Mouse (Mus musculus) myocyte (in vitro differentiated cells): ENCODE data around the gene Robo1. TPM values are rescaled to one million over a fixed set of nuclear protein-coding genes. Genes with fewer than 3 reads are reported as not detected.

ENCODE experiments used
- H3K27me3 ChIP-seq: one replicate; pipeline ENCODE4 v1.6.1; 2011; ENCODE audit not compliant: control insufficient read depth, insufficient read depth, insufficient read length
- H3K36me3 ChIP-seq: one replicate; pipeline ENCODE4 v1.6.1; 2011; ENCODE audit not compliant: control insufficient read depth, insufficient read depth
- H3K4me2 ChIP-seq: one replicate; pipeline ENCODE4 v1.6.1; 2011; ENCODE audit warnings: low read depth, control low read depth
- H3K4me3 ChIP-seq: one replicate; pipeline ENCODE4 v1.5.1; 2011; ENCODE audit warnings: mild to moderate bottlenecking, control low read depth, moderate library complexity
- H3K79me2 ChIP-seq: one replicate; pipeline ENCODE4 v1.6.1; 2011; ENCODE audit not compliant: control insufficient read depth, insufficient read depth
- H3ac ChIP-seq: one replicate; pipeline ENCODE4 v1.6.1; 2011; ENCODE audit not compliant: control insufficient read depth, insufficient read length
- CEBPB ChIP-seq: IDR thresholded peaks from 2 replicates; pipeline ENCODE4 v1.6.1; 2011; ENCODE audit warnings: mild to moderate bottlenecking, moderate library complexity; ENCODE audit not compliant: poor library complexity, insufficient read depth, severe bottlenecking
- E2F4 ChIP-seq: IDR thresholded peaks from one replicate; pipeline ENCODE4 v1.6.1; 2011; ENCODE audit warnings: mild to moderate bottlenecking, control low read depth, moderate library complexity; ENCODE audit not compliant: insufficient read depth
- MAX ChIP-seq: IDR thresholded peaks from one replicate; pipeline ENCODE4 v1.6.1; 2011; ENCODE audit warnings: low read depth, mild to moderate bottlenecking, control low read depth
- MYOD1 ChIP-seq, 3 experiments: IDR thresholded peaks; one replicate each; pipeline ENCODE4 v1.6.1; 2011; ENCODE audit warnings: control low read depth in 2 of 3, low read depth in 2 of 3, mild to moderate bottlenecking in 2 of 3, moderate library complexity in 1 of 3; ENCODE audit not compliant: insufficient read length in 2 of 3, control insufficient read depth in 1 of 3
- MYOG ChIP-seq, 3 experiments: IDR thresholded peaks; one replicate each; pipeline ENCODE4 v1.6.1; 2011; ENCODE audit warnings: control low read depth in 2 of 3, low read depth in 2 of 3, mild to moderate bottlenecking in 2 of 3; ENCODE audit not compliant: insufficient read length in 2 of 3, control insufficient read depth in 1 of 3, insufficient read depth in 1 of 3
- POLR2A ChIP-seq: IDR thresholded peaks from one replicate; pipeline ENCODE4 v1.6.1; 2011; ENCODE audit warnings: low read depth, mild to moderate bottlenecking, control low read depth, moderate library complexity; ENCODE audit not compliant: insufficient read length
- POLR2AphosphoS2 ChIP-seq: IDR thresholded peaks from one replicate; pipeline ENCODE4 v1.6.1; 2011; ENCODE audit warnings: low read depth, control low read depth; ENCODE audit not compliant: insufficient read length
- REST ChIP-seq: IDR thresholded peaks from one replicate; pipeline ENCODE4 v1.6.1; 2011; ENCODE audit warnings: mild to moderate bottlenecking, control low read depth, moderate library complexity; ENCODE audit not compliant: insufficient read depth, insufficient read length
- SRF ChIP-seq: IDR thresholded peaks from one replicate; pipeline ENCODE4 v1.6.1; 2011; ENCODE audit warnings: low read depth; ENCODE audit not compliant: control insufficient read depth, insufficient read length
- TCF12 ChIP-seq: IDR thresholded peaks from one replicate; pipeline ENCODE4 v1.6.1; 2011; ENCODE audit warnings: mild to moderate bottlenecking, control low read depth; ENCODE audit not compliant: poor library complexity, insufficient read depth, severe bottlenecking
- TCF3 ChIP-seq: IDR thresholded peaks from one replicate; pipeline ENCODE4 v1.6.1; 2011; ENCODE audit warnings: low read depth, control low read depth; ENCODE audit not compliant: insufficient read length
- USF1 ChIP-seq: IDR thresholded peaks from one replicate; pipeline ENCODE4 v1.6.1; 2011; ENCODE audit warnings: low read depth, mild to moderate bottlenecking, control low read depth, moderate library complexity
- polyA plus RNA-seq: library from polyadenylated mRNA; unstranded; fragments of >200 nt; fragmentation: generic; extraction: Trizol; gene quantifications from one replicate; pipeline ENCODE4 v1.2.1, GENCODE M21; 2012; ENCODE audit warnings: missing spikeins

The Robo1 gene
- polyA plus RNA-seq, 1 experiment = 3.5 TPM

DNA sequence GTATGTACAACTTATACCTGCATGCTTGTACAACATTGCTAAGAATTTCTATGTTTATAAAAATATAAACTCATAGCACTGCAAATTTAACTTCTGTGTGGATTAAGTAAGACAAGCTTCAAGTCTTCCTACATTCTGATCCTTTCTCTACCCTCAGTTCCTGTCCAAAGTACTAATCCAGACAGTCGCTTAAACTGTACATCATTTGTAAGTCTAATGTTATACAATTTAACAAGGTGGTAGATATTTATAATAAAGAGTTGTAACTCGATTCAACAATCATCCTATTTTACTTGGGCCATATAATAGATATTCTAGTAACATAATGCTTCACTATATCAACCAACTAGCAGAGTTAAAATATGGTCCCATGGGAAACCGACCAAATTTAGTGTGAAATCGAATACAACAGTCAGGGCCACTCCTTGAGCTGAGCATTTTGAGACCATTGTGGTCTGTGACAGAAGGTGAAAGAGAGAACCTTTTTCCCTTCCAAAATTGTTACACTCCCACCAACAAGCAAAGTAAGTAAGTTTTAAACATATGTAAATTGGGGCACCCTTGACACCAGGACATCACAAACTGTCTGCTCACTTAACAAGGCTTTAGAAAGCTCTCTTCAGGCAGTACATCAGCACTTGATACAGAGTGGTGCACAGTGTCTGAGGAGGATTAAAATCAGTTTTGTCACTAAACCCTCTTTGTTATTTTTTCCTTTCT lies 295.5 kb downstream of the Robo1 start:
- no peak for TF ChIP-seq POLR2A
- TF ChIP-seq POLR2AphosphoS2 = no peak
- TF ChIP-seq TCF12 = no peak
- TF ChIP-seq MYOD1 (IDR thresholded peaks at IDR 0.05; ENCODE audit: control insufficient read depth in 1 of 3, insufficient read length in 2 of 3, low read depth in 2 of 3) = no peak
- no peak for TF ChIP-seq REST
- TF ChIP-seq USF1 = no peak
- no peak for TF ChIP-seq MAX
- no peak for TF ChIP-seq E2F4
- no peak for TF ChIP-seq MYOG (IDR thresholded peaks at IDR 0.05; ENCODE audit: control insufficient read depth in 1 of 3, insufficient read depth in 1 of 3, insufficient read length in 2 of 3, low read depth in 2 of 3)
- no peak for TF ChIP-seq TCF3
- TF ChIP-seq SRF = no peak
- TF ChIP-seq CEBPB = no peak
- Histone ChIP-seq H3K36me3 (no peaks in the 10 kb centered on the region), H3K4me3 (no peak overlapping the region), H3K79me2 (no peaks in the 10 kb centered on the region), H3ac (no peak overlapping the region), H3K27me3 (no peaks in the 10 kb centered on the region), H3K4me2 (no peak overlapping the region)

GRCm38 (mm10) chr16:72605066-72605465 lies 297.0 kb downstream of the Robo1 start:
- no peaks in the 10 kb centered on the region for H3K27me3 ChIP-seq
- no peak overlapping the region for H3K4me3 ChIP-seq
- no peak for TF ChIP-seq MAX
- no peak for TF ChIP-seq MYOD1 (IDR thresholded peaks at IDR 0.05; ENCODE audit: control insufficient read depth in 1 of 3, insufficient read length in 2 of 3, low read depth in 2 of 3)
- TF ChIP-seq SRF = no peak
- TF ChIP-seq REST = no peak
- TF ChIP-seq CEBPB = no peak
- no peak for TF ChIP-seq USF1
- no peak for TF ChIP-seq MYOG (IDR thresholded peaks at IDR 0.05; ENCODE audit: control insufficient read depth in 1 of 3, insufficient read depth in 1 of 3, insufficient read length in 2 of 3, low read depth in 2 of 3)
- TF ChIP-seq POLR2AphosphoS2 = no peak
- TF ChIP-seq TCF3 = no peak
- no peak for TF ChIP-seq TCF12
- TF ChIP-seq E2F4 = no peak
- TF ChIP-seq POLR2A = no peak
- H3K4me2 ChIP-seq = no peak overlapping the region
- H3K79me2 ChIP-seq = no peaks in the 10 kb centered on the region
- no peak overlapping the region for H3ac ChIP-seq
- no peaks in the 10 kb centered on the region for H3K36me3 ChIP-seq

DNA sequence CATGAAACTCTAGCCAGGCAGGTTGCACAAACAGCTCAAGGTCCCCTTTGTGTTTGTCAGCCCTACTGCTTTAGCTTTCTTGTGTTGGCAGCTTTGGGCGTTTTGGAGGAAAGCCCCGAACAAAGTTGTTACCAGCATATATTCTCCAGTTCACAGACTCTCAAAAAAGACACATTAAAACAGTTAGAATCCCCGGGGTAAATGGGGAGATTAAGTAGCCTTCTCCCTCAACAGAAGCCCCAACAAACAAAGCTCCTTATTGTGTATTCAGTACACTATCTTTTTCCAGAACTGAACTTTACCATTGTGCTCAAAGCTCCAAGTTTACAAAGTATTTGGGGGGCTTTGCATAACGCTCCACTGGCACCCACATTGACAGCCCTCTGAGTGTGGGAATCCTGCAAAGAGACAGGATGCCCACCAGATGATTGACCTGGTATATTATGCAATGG lies 302.6 kb downstream of the Robo1 start:
- H3K4me3 ChIP-seq = no peak overlapping the region
- H3ac ChIP-seq = no peak overlapping the region
- no peak overlapping the region for H3K4me2 ChIP-seq
- TF ChIP-seq CEBPB = no peak
- TF ChIP-seq USF1 = no peak
- TF ChIP-seq TCF12 = no peak
- TF ChIP-seq TCF3 = no peak
- TF ChIP-seq MYOG (IDR thresholded peaks at IDR 0.05; ENCODE audit: control insufficient read depth in 1 of 3, insufficient read depth in 1 of 3, insufficient read length in 2 of 3, low read depth in 2 of 3) = no peak
- no peak for TF ChIP-seq POLR2AphosphoS2
- TF ChIP-seq MAX = no peak
- TF ChIP-seq SRF = no peak
- no peak for TF ChIP-seq E2F4
- no peak for TF ChIP-seq POLR2A
- TF ChIP-seq MYOD1 (IDR thresholded peaks at IDR 0.05; ENCODE audit: control insufficient read depth in 1 of 3, insufficient read length in 2 of 3, low read depth in 2 of 3) = no peak
- no peak for TF ChIP-seq REST
- no peaks in the 10 kb centered on the region for H3K27me3 ChIP-seq
- no peaks in the 10 kb centered on the region for H3K36me3 ChIP-seq
- H3K79me2 ChIP-seq = no peaks in the 10 kb centered on the region

- H3K4me2 ChIP-seq = no peak overlapping the region
- H3K36me3 ChIP-seq = no peaks in the 10 kb centered on the region
- H3K27me3 ChIP-seq = no peaks in the 10 kb centered on the region
- H3ac ChIP-seq = no peak overlapping the region
- H3K79me2 ChIP-seq = no peaks in the 10 kb centered on the region
- no peak for TF ChIP-seq POLR2A
- TF ChIP-seq MAX = no peak
- no peak overlapping the region for H3K4me3 ChIP-seq
Observed at GRCm38 (mm10) chr16:72614898-72615297, 306.8 kb downstream of the Robo1 start.

- no peak overlapping the region for H3K4me2 ChIP-seq
- H3K79me2 ChIP-seq = no peaks in the 10 kb centered on the region
- no peaks in the 10 kb centered on the region for H3K27me3 ChIP-seq
- H3K36me3 ChIP-seq = no peaks in the 10 kb centered on the region
- no peak overlapping the region for H3ac ChIP-seq
- no peak overlapping the region for H3K4me3 ChIP-seq
- TF ChIP-seq MYOD1 (IDR thresholded peaks at IDR 0.05; ENCODE audit: control insufficient read depth in 1 of 3, insufficient read length in 2 of 3, low read depth in 2 of 3) (no peak), POLR2A (no peak)
Observed at GRCm38 (mm10) chr16:72615360-72615759, 307.3 kb downstream of the Robo1 start.
